Mouse (Mus musculus): Measurements from ENCODE around the gene Kcnh3.

Gene Kcnh3

DNA sequence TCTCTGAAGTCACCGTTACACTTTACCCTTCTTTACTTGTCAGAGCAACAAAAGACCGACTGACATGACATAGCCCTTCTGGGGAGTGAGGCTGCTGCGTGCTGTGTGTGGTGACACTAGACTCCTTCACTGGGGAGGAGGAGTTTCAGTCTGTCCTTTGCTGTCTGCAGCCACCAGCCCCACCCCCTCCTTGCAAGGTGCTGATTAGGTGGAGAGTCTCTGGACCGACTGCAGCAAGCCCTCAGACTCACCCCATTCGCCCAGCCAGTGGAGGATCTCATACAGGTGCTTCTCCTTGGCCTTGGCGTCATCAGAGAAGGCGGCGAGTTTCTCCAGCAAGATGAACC lies 60.5 kb downstream of the Kcnh3 start:
- DNase-seq (ENCODE audit: low spot score) = no peak

DNA sequence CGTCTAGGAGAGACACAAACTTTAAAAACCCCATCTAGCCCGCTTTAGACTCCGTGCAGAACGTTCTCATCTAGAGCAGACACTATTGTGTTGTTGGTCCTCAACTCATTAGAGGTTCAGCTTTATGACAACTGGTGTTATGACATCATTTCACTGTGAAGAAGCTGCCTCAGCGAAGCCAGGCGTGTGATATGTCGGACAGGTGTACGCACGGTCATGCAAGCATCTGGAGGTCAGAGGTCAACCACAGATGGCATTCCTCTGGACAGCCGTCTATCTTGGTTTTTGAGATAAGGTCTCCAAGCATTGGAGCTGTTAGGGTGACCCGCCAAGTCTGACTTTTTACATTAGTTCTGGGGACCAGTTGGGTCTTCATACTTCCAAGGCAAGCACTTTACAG lies 65.9 kb downstream of the Kcnh3 start:
- DNase-seq (ENCODE audit: low spot score) = no peak
